Mouse (Mus musculus): ENCODE results near the gene Lmntd1. TPM values are rescaled to one million over a fixed set of nuclear protein-coding genes. Genes with fewer than 3 reads are reported as not detected.
"Not testable (repeated sequence)": the region's sequence is repeated elsewhere in the genome, so short reads cannot be mapped to it uniquely, and the experiment has no call there.

Gene Lmntd1
- total RNA-seq, 4 experiments from 2014 or later: 1.2 to 2.2 (median 1.9) TPM

- DNase-seq (ENCODE audit: low spot score in 2 of 2): no peak
Observed at GRCm38 (mm10) chr6:145346305-145346704, 267.8 kb downstream of the Lmntd1 start.

DNA sequence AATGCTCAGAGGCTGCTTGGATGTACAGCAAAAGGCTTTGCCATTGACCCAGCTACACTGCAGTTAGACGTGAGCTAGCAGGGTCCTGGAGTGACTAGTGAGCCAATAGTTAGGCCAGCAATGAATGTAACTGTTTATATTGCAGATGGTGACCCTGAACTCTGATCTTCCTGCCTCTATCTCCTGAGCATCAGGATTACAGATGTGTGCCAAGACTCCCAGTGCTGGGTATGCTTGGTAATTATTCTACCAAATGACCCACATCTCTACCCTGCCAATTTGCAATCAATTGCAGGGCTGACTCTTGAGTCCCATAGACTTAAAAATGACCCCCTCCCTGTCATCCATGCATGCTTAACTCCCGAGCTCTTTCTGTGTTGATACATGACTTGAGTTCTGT lies 269.4 kb downstream of the Lmntd1 start:
- no peak for DNase-seq (ENCODE audit: low spot score in 2 of 2)

DNA sequence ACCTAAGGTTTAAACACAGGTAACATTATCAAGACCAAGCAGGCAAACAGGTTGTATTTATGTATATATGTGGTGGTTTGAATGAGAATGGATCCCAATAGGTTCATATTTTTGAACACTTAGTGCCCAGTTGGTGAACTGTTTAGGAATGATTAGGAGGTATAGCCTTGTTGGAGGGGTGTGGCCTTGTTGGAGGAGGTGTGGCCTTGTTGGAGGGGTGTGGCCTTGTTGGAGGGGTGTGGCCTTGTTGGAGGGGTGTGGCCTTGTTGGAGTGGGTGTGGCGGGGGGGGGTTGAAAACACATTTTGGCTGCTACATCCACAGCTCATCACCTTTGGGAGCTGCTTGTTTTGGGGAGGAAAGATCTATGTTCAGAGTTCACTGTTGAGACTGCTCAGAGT lies 270.7 kb downstream of the Lmntd1 start:
- no peak for DNase-seq (ENCODE audit: low spot score in 2 of 2)

- no peak for DNase-seq (ENCODE audit: low spot score in 2 of 2)
Observed at GRCm38 (mm10) chr6:145342836-145343235, 271.3 kb downstream of the Lmntd1 start.

GRCm38 (mm10) chr6:145341301-145342193 lies 272.6 kb downstream of the Lmntd1 start:
- peak; percentile 85 to 91 for DNase-seq (ENCODE audit: low spot score in 2 of 2)

GRCm38 (mm10) chr6:145340657-145341146 lies 273.4 kb downstream of the Lmntd1 start:
- peak; percentile 90 to 91 for DNase-seq (ENCODE audit: low spot score in 2 of 2)

DNA sequence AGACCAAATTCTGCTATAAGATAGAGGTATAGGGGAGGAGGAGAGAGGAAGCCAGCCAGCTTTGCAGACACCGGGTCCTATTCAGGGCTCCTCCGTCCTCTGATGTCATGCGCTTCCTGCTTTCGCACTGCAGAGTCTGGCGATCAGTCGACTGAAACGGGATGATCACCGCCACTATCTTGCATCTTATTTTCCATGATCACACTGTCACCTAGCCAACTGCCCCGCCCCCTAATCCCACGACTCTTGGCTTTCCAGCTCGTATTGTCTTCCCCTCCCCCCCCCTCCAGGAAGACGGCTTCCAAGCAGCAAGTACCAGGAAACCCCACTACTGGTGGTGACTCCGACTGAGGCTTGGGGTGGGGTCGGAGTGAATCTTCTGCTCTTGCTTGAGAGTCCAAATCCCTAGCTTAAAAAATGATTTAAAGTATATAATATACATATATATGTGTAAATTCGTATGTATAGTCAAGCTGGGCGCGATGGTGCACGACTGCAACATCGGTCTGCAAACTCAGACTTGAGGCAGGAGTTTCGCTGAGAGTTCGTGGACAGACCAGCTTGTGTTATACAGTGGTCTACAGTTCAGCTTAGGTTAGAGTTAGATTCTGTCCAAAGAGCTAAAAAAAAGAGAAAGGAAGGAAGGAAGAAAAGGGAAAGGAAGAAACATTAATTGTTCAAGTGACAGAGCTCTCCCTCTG lies 274.0 kb downstream of the Lmntd1 start:
- DNase-seq (ENCODE audit: low spot score in 2 of 2): peak; percentile 29 to 34

DNA sequence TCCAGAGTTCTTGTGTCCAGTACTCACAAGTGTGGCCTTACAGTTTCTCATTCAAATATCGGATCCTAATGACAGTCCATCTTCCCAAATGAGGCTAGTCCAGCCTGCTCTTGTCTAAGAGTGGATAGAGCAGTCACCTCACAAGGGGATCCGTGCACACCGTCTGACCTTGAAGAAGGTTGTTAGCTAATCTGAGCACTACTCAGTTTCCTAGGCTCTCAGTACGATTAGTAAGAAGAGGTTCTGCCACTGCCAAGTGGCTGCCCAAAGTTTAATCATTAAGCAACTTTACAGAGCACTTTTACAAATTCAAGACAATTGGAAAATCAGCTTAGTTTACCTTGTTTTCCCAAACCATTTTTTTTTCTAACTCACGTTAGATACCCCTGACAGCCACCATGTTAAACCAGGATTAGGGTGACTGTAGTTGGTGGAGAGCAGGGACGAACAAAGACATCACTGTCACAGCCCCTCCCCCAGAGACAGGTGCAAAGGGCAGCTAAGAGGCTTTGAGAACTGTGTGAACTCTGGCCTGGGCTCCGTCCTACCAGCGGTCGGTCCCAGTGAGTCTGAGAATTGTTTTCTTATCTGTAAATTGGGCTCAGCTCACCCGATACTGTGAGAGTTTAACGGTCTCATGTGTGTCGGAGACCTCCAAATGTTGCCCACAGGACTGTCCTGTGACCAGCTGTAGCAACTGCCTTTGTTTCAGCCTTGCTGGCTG lies 275.4 kb downstream of the Lmntd1 start:
- DNase-seq (ENCODE audit: low spot score in 2 of 2): no peak

- DNase-seq (ENCODE audit: low spot score in 2 of 2): not testable (repeated sequence)
Observed at GRCm38 (mm10) chr6:145337521-145337920, 276.6 kb downstream of the Lmntd1 start.

GRCm38 (mm10) chr6:145335876-145336768 lies 278.0 kb downstream of the Lmntd1 start:
- no peak for DNase-seq (ENCODE audit: low spot score in 2 of 2)

DNA sequence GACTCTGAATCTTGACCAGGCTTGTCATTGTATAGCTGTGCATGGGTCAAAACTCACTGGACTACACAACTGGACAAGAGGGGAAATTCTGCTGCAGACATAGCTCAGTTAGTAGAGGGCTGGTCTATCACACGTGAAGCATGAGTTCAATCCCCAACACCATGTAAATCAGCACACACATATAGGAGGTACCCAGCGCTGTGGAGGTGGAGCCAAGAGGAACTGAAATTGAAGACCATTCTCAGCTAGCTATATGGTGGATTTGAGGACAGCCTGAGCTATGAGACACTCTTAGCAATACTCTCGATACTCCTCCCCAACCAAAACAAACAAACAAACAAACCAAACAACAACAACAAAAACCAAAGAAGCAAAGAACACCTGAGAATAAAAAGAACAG lies 279.9 kb downstream of the Lmntd1 start:
- no peak for DNase-seq (ENCODE audit: low spot score in 2 of 2)

DNA sequence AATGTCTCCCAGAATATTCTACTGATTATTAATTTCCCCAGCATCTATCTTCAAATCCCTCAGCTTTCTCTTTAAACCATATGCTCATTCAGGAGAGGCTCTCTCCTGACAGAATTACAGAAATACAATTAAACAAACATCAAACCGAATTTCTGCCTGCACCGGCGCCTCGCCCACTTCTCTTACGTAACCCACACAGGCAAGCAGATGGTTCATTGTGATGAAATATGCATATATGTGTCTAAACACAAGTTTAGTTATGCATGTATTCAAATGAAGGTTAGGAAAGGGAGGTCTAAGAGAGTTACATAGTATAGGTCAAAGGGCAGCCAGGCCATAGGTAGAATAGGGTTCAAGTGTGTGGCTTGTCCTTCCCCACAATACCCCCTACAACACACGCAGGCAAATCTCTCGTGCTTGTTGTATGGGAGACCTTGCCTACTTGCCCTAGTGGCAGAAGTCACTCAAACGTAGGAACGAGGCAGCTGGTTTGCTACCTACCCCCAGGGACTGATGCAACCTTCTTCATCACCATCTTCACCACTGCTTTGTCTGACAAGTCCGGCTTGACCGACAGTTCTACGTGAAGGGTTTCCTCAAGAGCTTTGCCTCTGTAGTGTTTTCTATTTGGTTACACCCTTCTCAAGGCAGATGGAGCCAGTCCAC lies 287.8 kb downstream of the Lmntd1 start:
- peak; percentile 74 to 81 for DNase-seq (ENCODE audit: low spot score in 2 of 2)

DNA sequence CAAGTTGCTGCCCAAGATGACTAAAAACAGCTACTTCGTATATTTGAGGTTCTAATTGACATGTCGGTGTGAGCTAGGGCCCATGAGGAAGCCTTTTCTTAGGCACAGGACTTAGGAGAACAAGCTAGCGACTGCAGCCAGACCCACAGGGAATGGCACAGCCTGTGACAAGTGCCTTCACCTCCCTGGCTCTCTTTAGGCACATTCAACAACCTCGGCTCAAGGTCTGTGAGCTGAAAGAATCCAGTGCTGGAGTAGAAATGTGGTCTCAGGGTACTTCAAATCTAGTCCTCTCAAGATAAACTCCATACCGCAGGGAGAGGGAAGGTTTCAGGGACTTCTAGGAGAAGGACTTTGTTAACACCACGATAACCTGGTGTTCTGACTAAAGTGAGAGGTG lies 289.0 kb downstream of the Lmntd1 start:
- DNase-seq (ENCODE audit: low spot score in 2 of 2): no peak

DNA sequence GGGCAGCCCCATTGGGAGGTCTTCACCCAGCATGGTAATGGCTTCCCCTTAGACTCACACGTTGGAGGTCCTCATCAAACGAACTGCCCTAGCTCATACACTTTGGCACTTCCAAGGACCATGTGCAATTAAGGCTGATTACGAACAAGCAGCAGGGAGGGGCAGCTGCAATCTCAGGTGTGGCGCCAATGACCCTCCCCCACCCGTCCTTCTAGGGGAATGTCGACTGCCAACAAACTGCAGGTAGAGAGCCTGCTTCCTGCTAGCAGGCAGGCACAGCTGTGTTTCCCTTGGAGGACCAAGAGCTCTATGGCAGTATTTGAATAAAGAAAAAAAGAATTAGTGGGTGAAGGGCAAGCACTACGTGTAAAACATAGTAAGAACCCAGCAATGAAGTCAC lies 289.6 kb downstream of the Lmntd1 start:
- DNase-seq (ENCODE audit: low spot score in 2 of 2): no peak

- no peak for DNase-seq (ENCODE audit: low spot score in 2 of 2)
Observed at GRCm38 (mm10) chr6:145322246-145322645, 291.9 kb downstream of the Lmntd1 start.

DNA sequence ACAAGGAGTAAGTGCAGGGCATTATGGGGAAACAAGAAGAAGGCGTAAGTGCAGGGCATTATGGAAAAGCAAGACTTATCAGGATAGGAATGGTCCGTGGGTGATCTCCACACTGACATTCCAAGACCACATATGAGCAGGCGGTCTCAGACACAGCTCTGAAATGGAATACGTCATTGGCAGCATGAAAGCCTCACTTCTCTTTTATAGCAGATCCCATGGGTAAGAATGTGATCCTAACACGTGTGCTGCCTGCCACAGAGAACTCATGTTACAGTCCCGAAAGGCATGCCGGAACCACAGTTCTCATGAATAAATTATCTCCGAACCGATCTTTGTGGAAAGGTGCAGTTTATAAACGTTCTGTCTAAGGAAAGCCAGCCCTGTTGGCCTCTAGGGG lies 294.0 kb downstream of the Lmntd1 start:
- no peak for DNase-seq (ENCODE audit: low spot score in 2 of 2)
